Mouse (Mus musculus) cerebellum, adult 18-20 months (tissue): ENCODE data around the gene Olfr657.

Experiments
- DNase-seq, 2 experiments: peaks; one replicate each; pipeline ENCODE4 v3.0.0; 2021

Olfr657 gene

DNA sequence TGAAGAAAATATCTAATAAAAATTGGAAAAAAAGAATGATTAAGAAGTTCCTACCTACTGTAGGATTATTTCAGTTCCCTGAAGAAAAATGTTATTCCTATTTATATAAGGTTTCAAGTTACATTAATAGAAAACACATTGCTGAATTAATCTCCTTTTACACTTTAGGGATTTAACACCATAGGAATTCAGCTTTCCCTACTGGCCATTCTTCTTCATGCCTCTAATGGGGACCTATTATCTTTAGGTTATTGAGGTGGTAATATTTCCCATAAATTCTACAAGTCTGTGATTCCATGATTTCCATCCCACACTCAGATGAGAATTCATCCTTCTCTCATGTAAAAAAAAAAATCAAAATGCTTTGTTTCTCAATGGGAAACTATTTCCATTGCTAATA, at the start of gene Olfr657:
Gene Olfr657 (plus strand): TSS at position 301 of the 400 bp plus-strand sequence.
- no peak for DNase-seq

- no peak for DNase-seq
Measured at GRCm38 (mm10) chr7:104577014-104577413, 47.6 kb upstream of the Olfr657 start, which contains the start of gene Olfr653. Gene Olfr653 (plus strand): TSS chr7:104577314.

DNA sequence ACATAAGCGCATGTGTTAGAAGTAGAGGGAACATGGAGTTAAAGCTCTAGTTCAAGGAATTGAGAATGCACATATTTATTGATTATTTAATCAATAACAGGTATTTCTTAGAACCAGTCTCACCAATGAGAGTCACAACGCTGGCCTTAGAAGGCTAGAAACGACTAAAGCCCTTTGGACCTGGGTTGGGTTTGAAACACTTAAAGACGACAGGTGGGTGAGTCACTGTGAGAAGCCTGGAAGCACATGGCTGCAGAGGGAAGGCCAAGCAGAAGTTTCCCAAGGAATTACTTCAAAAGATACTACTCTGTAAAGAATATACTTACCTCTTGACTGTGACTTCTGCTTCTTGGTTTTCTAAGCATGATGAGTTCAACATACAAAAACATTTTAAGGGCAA, 43.7 kb upstream of the Olfr657 start:
- DNase-seq, result no peak

- no peak for DNase-seq
Measured at GRCm38 (mm10) chr7:104581429-104581828, 43.2 kb upstream of the Olfr657 start.

- no peak for DNase-seq
Measured at GRCm38 (mm10) chr7:104586725-104587124, 37.9 kb upstream of the Olfr657 start, which contains the start of gene Olfr654. Gene Olfr654 (plus strand): TSS chr7:104587025.

- no peak for DNase-seq
Measured at GRCm38 (mm10) chr7:104588274-104588673, 36.3 kb upstream of the Olfr657 start.

GRCm38 (mm10) chr7:104601679-104602078, 22.9 kb upstream of the Olfr657 start, which contains the start of gene Olfr655:
Gene Olfr655 (minus strand): TSS chr7:104601779.
- no peak for DNase-seq

- no peak for DNase-seq
Measured at GRCm38 (mm10) chr7:104603173-104603572, 21.4 kb upstream of the Olfr657 start.

DNA sequence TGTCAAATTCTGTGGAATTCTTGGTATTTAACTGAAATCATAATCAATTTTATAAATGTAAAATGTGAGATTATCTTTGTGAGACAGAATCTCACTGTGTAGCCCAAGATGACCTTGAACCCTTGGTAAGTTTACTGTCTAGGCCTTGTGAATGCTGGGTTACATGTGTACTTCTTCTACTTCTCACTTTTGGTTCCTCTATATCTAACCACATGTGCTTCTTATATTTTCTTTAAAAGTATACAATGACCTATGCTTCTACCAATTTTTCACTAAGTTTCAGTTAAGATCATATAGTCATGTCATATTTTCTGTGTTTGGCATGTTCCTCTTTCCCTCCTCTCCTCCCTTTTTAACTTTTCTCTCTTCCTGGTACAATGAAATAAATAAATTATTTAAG, 19.9 kb upstream of the Olfr657 start:
- no peak for DNase-seq

- no peak for DNase-seq
Measured at GRCm38 (mm10) chr7:104613655-104614054, 10.9 kb upstream of the Olfr657 start, which contains the start of gene Olfr656. Gene Olfr656 (plus strand): TSS chr7:104613955.

- peak; percentile 3 to 4 for DNase-seq
Measured at GRCm38 (mm10) chr7:104646841-104647482, 22.4 kb downstream of the Olfr657 start, which contains the start of gene Olfr658. Gene Olfr658 (minus strand): TSS chr7:104647305.

DNA sequence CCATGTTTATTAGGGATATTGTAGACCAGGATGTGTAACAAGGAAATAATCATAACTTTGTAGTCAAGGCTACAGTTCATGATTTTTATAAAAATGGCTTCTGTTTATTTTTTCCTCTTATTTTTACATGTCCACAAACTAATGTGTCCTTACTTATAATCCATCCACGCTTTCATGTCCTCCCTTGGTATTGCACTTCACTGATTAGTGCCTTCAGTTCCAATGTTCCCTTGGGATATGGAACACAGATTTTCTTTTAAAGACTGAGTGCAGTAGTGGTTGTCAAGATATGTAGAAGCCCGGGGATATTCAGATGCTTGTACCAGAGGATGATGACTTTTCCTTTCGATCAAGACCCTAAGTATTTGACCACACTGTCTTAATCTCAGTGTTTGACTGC, 41.9 kb downstream of the Olfr657 start, which contains the start of gene Olfr659:
Gene Olfr659 (plus strand): TSS at position 301 of the 400 bp plus-strand sequence.
- DNase-seq, result no peak

DNA sequence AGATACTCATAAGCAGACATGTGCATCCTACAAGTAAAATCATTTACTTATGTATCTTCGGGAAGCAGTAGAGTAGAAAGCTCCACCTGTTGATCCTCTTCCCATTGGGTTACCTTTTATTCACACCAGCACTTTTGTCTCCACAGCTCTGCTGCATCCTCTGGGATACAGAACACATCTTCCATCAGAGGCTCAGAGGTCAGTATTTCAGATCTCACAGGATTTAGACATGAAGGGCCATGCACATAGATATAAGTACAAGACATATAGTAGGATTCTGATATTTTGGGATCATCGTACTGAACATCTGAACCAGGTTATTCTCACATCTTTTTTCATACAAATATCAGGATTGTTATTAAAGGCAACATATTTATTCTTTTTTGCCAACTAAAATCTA, 61.6 kb downstream of the Olfr657 start, which contains the start of gene Olfr661:
Gene Olfr661 (plus strand): TSS at position 301 of the 400 bp plus-strand sequence.
- DNase-seq, result no peak
